Mouse (Mus musculus) C2C12 (cell line): Measurements from ENCODE around the gene E2f6.

Source experiments
- CEBPB ChIP-seq: IDR thresholded peaks from one replicate; pipeline ENCODE4 v1.6.1; 2011; ENCODE audit warnings: low read depth, mild to moderate bottlenecking, control low read depth, moderate library complexity
- CTCF ChIP-seq: IDR thresholded peaks from one replicate; pipeline ENCODE4 v1.5.1; 2011; ENCODE audit not compliant: control insufficient read depth, insufficient read depth, insufficient read length
- FOSL1 ChIP-seq: IDR thresholded peaks from one replicate; pipeline ENCODE4 v1.8.0; 2011; ENCODE audit warnings: mild to moderate bottlenecking, low read length; ENCODE audit not compliant: poor library complexity, insufficient read depth, severe bottlenecking
- MAX ChIP-seq: IDR thresholded peaks from one replicate; pipeline ENCODE4 v1.6.1; 2011; ENCODE audit warnings: mild to moderate bottlenecking, control low read depth
- MYOD1 ChIP-seq: IDR thresholded peaks from one replicate; pipeline ENCODE4 v1.6.1; 2011; ENCODE audit warnings: low read depth; ENCODE audit not compliant: control insufficient read depth, insufficient read length
- MYOG ChIP-seq: IDR thresholded peaks from one replicate; pipeline ENCODE4 v1.6.1; 2011; ENCODE audit not compliant: control insufficient read depth, insufficient read length; ENCODE audit errors: extremely low read depth
- USF1 ChIP-seq: IDR thresholded peaks from one replicate; pipeline ENCODE4 v1.6.1; 2011; ENCODE audit warnings: low read depth, mild to moderate bottlenecking, control low read depth, moderate library complexity

GRCm38 (mm10) chr12:16775351-16775750, 35.4 kb upstream of the E2f6 start:
- TF ChIP-seq MAX (no peak), CTCF (no peak), MYOG (no peak), CEBPB (no peak), USF1 (no peak), FOSL1 (no peak), MYOD1 (no peak)
